Comparison of ENCODE assay signal across 8 mouse cellular contexts in the genomic region with DNA sequence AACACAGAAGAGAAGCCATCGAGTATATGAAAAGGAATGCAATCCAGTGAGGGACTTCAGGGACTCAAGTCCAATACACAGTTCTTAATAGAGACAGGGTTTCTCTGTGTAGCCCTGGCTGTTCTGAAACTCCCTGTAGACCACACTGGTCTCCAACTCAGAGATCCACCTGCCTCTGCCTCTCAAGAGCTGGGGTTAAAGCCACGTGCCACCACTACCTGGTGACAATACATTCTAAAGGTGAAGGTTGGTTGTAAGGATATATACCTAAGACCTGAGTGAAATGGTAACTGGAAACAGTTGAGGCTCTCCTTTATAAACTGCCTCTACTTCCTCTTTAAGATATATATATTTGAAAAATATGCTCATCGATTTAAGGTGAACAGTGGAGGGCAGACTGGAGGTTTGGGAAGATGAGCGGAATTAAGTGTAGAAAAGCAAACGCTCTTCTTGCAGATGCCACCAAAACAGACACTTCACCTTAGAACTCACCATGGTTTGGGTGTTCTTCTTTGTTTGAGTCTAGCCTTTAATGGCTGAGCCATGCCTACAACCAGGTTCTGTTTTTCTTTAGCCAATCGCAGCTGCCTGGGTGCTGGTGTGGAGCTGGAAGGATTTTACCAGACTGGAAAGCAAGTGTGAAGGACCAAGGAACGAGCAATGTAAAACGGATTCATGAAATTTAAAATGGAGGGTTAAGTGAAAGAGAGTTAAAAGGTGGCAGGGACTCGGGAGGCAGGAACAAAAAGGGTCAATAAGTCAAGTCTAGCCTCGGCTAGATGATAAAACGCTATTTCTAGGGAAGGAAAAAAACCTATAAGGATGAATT. TPM values are rescaled to one million over a fixed set of nuclear protein-coding genes. Genes with fewer than 3 reads are reported as not detected.
DNase-seq lines count a peak whose midpoint lies in the region; ATAC-seq and TF ChIP-seq lines count a peak whose summit lies in the region.

No protein-coding gene starts in this region.

- H3K4me1 ChIP-seq in liver, adult 2 months (ENCODE audit: control insufficient read depth, insufficient read depth, low read length) = peaks cover 8% of the 10 kb centered on the region
- H3K4me1 ChIP-seq in bone marrow, adult 2 months (ENCODE audit: control insufficient read depth, insufficient read depth, low read length) = no peaks in the 10 kb centered on the region; the same call in 1 of the 2 replicates
- peaks cover 34% of the 10 kb centered on the region for H3K4me1 ChIP-seq in forebrain, embryonic 16.5 days (replicated peaks; ENCODE audit: control insufficient read depth, insufficient read depth, low read length)
- peaks cover 17% of the 10 kb centered on the region for H3K4me1 ChIP-seq in liver, embryonic 16.5 days (ENCODE audit: control insufficient read depth, low read depth, low read length)

- H3K27me3 ChIP-seq in liver, adult 2 months (ENCODE audit: control insufficient read depth, insufficient read depth, low read length) = no peaks in the 10 kb centered on the region
- H3K27me3 ChIP-seq in forebrain, embryonic 16.5 days (replicated peaks; ENCODE audit: control insufficient read depth, insufficient read depth, low read length) = no peaks in the 10 kb centered on the region
- no peaks in the 10 kb centered on the region for H3K27me3 ChIP-seq in liver, embryonic 16.5 days (ENCODE audit: control insufficient read depth, insufficient read depth, low read depth, low read length)

- peak overlapping the region; percentile 84; the same call in 1 of the 2 replicates for H3K4me3 ChIP-seq in liver, adult 2 months (ENCODE audit: insufficient read depth, low read depth, low read length)
- peak overlapping the region; percentile 66 for H3K4me3 ChIP-seq in bone marrow, adult 2 months (replicated peaks; ENCODE audit: control insufficient read depth, low read depth, low read length)
- H3K4me3 ChIP-seq in forebrain, embryonic 16.5 days (replicated peaks; ENCODE audit: low read length) = peak overlapping the region; percentile 65
- H3K4me3 ChIP-seq in liver, embryonic 16.5 days (ENCODE audit: low read depth, low read length) = peak overlapping the region; percentile 74

- H3K36me3 ChIP-seq in liver, adult 2 months (ENCODE audit: control insufficient read depth, insufficient read depth, low read length) = peaks cover 11% of the 10 kb centered on the region
- peaks cover 9% of the 10 kb centered on the region; the same call in 1 of the 2 replicates for H3K36me3 ChIP-seq in forebrain, embryonic 16.5 days (ENCODE audit: control insufficient read depth, insufficient read depth)
- H3K36me3 ChIP-seq in liver, embryonic 16.5 days (ENCODE audit: control insufficient read depth, insufficient read depth) = peaks cover 17% of the 10 kb centered on the region

- H3K27ac ChIP-seq in liver, adult 2 months (replicated peaks; ENCODE audit: insufficient read depth, low read depth, low read length) = no peak overlapping the region
- peak overlapping the region; percentile 99; the same call in 1 of the 2 replicates for H3K27ac ChIP-seq in bone marrow, adult 2 months (ENCODE audit: control insufficient read depth, insufficient read depth, low read depth, low read length, poor library complexity)
- peak overlapping the region; percentile 91 for H3K27ac ChIP-seq in forebrain, embryonic 16.5 days (ENCODE audit: low read length)
- H3K27ac ChIP-seq in liver, embryonic 16.5 days (ENCODE audit: low read length) = peak overlapping the region; percentile 97

- 43% methylated on average over 11 of the region's 11 CpGs for WGBS in liver, adult 2 months
- WGBS in bone marrow, adult 2 months = 13% methylated on average over 11 of the region's 11 CpGs
- 47% methylated on average over 11 of the region's 11 CpGs for whole genome bisulfite sequencing in forebrain, embryonic 16.5 days
- WGBS in liver, embryonic 16.5 days (ENCODE audit: insufficient replicate concordance) = 21% methylated on average over 11 of the region's 11 CpGs

- peak; percentile 6 for DNase-seq in liver, adult 2 months (ENCODE audit: extremely low read depth, low read depth, low spot score)
- no peak for DNase-seq in liver
- no peak for DNase-seq in thymus, postnatal 14 days
- DNase-seq in adrenal gland, adult 18-20 months (ENCODE audit: low spot score in 2 of 2) = no peak

- peaks cover 4% of the 10 kb centered on the region; the same call in 1 of the 2 replicates for H3K79me2 ChIP-seq in liver, adult 2 months (ENCODE audit: control insufficient read depth, insufficient read depth, low read length)

- no peak for TF ChIP-seq POLR2A in liver, adult 2 months (IDR thresholded peaks at IDR 0.05; ENCODE audit: extremely low read depth, insufficient read depth, low read length)
- no peak for TF ChIP-seq POLR2A in bone marrow, adult 2 months (IDR thresholded peaks at IDR 0.05; ENCODE audit: borderline replicate concordance, control insufficient read depth, low read depth, low read length)

- peak overlapping the region; percentile 79 for H3K4me2 ChIP-seq in forebrain, embryonic 16.5 days (ENCODE audit: low read length)
- H3K4me2 ChIP-seq in liver, embryonic 16.5 days (ENCODE audit: low read depth, low read length) = peak overlapping the region; percentile 76

- no peak for TF ChIP-seq CTCF in liver, adult 2 months (IDR thresholded peaks at IDR 0.05; ENCODE audit: low read depth, low read length)
- TF ChIP-seq CTCF in bone marrow, adult 2 months (IDR thresholded peaks at IDR 0.05; ENCODE audit: control insufficient read depth, insufficient read depth, low read length) = no peak

- H3K9me3 ChIP-seq in forebrain, embryonic 16.5 days (ENCODE audit: control insufficient read depth, low read length) = peaks cover 2% of the 10 kb centered on the region; the same call in 1 of the 2 replicates
- no peaks in the 10 kb centered on the region for H3K9me3 ChIP-seq in liver, embryonic 16.5 days (replicated peaks; ENCODE audit: control insufficient read depth, low read length)

- peak overlapping the region; percentile 83; the same call in 1 of the 2 replicates for H3K9ac ChIP-seq in liver, adult 2 months (ENCODE audit: low read depth, low read length)
- peak overlapping the region; percentile 71 for H3K9ac ChIP-seq in forebrain, embryonic 16.5 days (replicated peaks; ENCODE audit: low read depth, low read length)
- H3K9ac ChIP-seq in liver, embryonic 16.5 days (ENCODE audit: low read depth, low read length) = peak overlapping the region; percentile 83

- ATAC-seq in forebrain, embryonic 16.5 days = no peak
- no peak for ATAC-seq in liver, embryonic 16.5 days (ENCODE audit: low read depth)
- no peak for ATAC-seq in inflammation-experienced regulatory T-cells, adult 6 months

RNA-seq across cellular contexts. Expression of gene Ppp2r3c, which starts 1.1 kb away (rescaled TPM):
- 6.8 and 6.9 TPM in 2 replicates for total RNA-seq in liver, adult 2 months (2014; rRNA removed)
- polyA plus RNA-seq in liver, adult 2 months (2012; rRNA removed) = 1.0 and 1.2 TPM in 2 replicates
- polyA plus RNA-seq in bone marrow, adult 2 months (2011; ENCODE audit: insufficient read depth, insufficient read length, low replicate concordance, missing spikeins) = 9.0 and 11.2 TPM in 2 replicates
- polyA plus RNA-seq in forebrain, embryonic 16.5 days (2015; fragmentation: Nextera tagmentation; extraction: Ambion mirVana) = 23.2 and 23.7 TPM in 2 replicates
- 5.3 and 5.5 TPM in 2 replicates for polyA plus RNA-seq in liver, embryonic 16.5 days (2015; fragmentation: Nextera tagmentation; extraction: Ambion mirVana)
- polyA plus RNA-seq in inflammation-experienced regulatory T-cells, adult 6 months (2017; shearing (Covaris generic)) = 10 to 100 TPM; 18.1 to 32.2 (median 20.8) TPM
- 10 to 100 TPM; 11.8 to 12.5 TPM for total RNA-seq in adrenal gland, adult 18-20 months (2021)

RNA-seq across cellular contexts. Expression of gene 1110008L16Rik, which starts 2.3 kb away (rescaled TPM):
- 10.7 and 12.2 TPM in 2 replicates for total RNA-seq in liver, adult 2 months (2014; rRNA removed)
- 4.6 and 6.2 TPM in 2 replicates for polyA plus RNA-seq in liver, adult 2 months (2012; rRNA removed)
- 5.7 and 7.9 TPM in 2 replicates for polyA plus RNA-seq in bone marrow, adult 2 months (2011; ENCODE audit: insufficient read depth, insufficient read length, low replicate concordance, missing spikeins)
- polyA plus RNA-seq in forebrain, embryonic 16.5 days (2015; fragmentation: Nextera tagmentation; extraction: Ambion mirVana) = 12.2 and 13.3 TPM in 2 replicates
- polyA plus RNA-seq in liver, embryonic 16.5 days (2015; fragmentation: Nextera tagmentation; extraction: Ambion mirVana) = 5.1 and 6.0 TPM in 2 replicates
- 10 to 100 TPM in 1 of 3 experiments, 1 to 10 TPM in 2; 6.1 to 10.2 (median 9.4) TPM for polyA plus RNA-seq in inflammation-experienced regulatory T-cells, adult 6 months (2017; shearing (Covaris generic))
- 10 to 100 TPM; 11.3 to 15.2 TPM for total RNA-seq in adrenal gland, adult 18-20 months (2021)
